Mouse (Mus musculus) stomach, embryonic 15.5 days (tissue): ENCODE data around the gene Slc2a13. TPM values are rescaled to one million over a fixed set of nuclear protein-coding genes. Genes with fewer than 3 reads are reported as not detected.

Experiments used
- ATAC-seq: fragments of 200-750 bp; cut with Nextera tagmentation; 2 replicates; pipeline ENCODE4 v1.8.0; 2017; ENCODE audit warnings: low read depth, moderate number of reproducible peaks, moderate TSS enrichment; ENCODE audit not compliant: insufficient read depth, low FRiP score
- H3K27ac ChIP-seq: fragments of 300-500 bp; sonication (generic); 2 replicates; pipeline ENCODE4 v1.5.1; 2015; ENCODE audit warnings: mild to moderate bottlenecking, inconsistent platforms
- H3K27me3 ChIP-seq: fragments of 300-500 bp; sonication (generic); replicated peaks from 2 replicates; pipeline ENCODE4 v1.6.1; 2015; ENCODE audit warnings: inconsistent platforms
- H3K36me3 ChIP-seq: fragments of 300-500 bp; sonication (generic); 2 replicates; pipeline ENCODE4 v1.6.1; 2015; ENCODE audit warnings: inconsistent platforms
- H3K4me1 ChIP-seq: fragments of 300-500 bp; sonication (generic); 2 replicates; pipeline ENCODE4 v1.6.1; 2015; ENCODE audit warnings: inconsistent platforms
- H3K4me2 ChIP-seq: fragments of 300-500 bp; sonication (generic); 2 replicates; pipeline ENCODE4 v1.6.1; 2015; ENCODE audit warnings: mild to moderate bottlenecking, inconsistent platforms
- H3K4me3 ChIP-seq: fragments of 300-500 bp; sonication (generic); replicated peaks from 2 replicates; pipeline ENCODE4 v1.5.1; 2015; ENCODE audit warnings: inconsistent platforms
- H3K9ac ChIP-seq: fragments of 300-500 bp; sonication (generic); 2 replicates; pipeline ENCODE4 v1.6.1; 2015; ENCODE audit warnings: inconsistent platforms
- H3K9me3 ChIP-seq: fragments of 300-500 bp; sonication (generic); 2 replicates; pipeline ENCODE4 v1.6.1; 2016; ENCODE audit warnings: inconsistent platforms
- WGBS: fragments of 180-500 bp; shearing (Covaris S2); methylation state at CpG from one replicate; pipeline ENCODE4 v1.1.7; 2015; 5-methylcytosine and 5-hydroxymethylcytosine counted together
- polyA plus RNA-seq: library from polyadenylated mRNA; unstranded; fragments of >200 nt; fragmentation: Nextera tagmentation; extraction: Ambion mirVana; gene quantifications from 2 replicates; pipeline ENCODE4 v1.2.1, GENCODE M21; 2015

Gene Slc2a13
- polyA plus RNA-seq, 1 experiment from 2014 or later: 1.3 TPM

DNA sequence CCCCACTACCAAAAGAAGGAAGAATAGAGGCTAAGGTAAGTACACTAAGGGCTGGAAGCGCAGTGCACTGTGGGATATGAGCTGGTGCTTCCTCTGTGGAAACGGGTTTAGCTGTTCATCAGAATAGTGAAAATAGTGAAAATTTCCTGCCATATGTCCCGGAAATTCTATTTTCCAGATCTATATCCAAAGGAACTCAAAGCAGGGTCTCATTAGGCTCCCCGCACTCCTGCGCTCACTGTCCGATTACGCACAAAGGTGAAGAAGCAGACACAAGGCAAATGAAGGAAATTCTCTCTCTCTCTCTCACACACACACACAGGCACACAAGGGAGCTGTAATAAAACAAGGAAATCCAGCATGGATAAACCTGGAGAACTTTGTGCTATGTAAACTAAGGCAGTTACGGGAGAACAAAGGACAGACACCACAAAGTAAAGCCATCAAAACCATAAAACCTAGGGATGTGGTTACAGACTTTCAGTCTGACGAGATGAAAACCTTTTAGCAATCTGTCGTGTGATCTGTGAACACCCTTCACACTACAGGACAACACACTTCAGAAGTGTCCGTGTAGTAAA is 7.9 kb downstream of the Slc2a13 start:
- Histone ChIP-seq H3K9ac (no peak overlapping the region), H3K27ac (no peak overlapping the region), H3K4me3 (no peak overlapping the region), H3K4me2 (no peak overlapping the region), H3K4me1 (no peaks in the 10 kb centered on the region), H3K27me3 (no peaks in the 10 kb centered on the region), H3K36me3 (no peaks in the 10 kb centered on the region), H3K9me3 (no peaks in the 10 kb centered on the region)
- ATAC-seq: no peak
- 88% methylated on average over 11 of the region's 11 CpGs for WGBS

DNA sequence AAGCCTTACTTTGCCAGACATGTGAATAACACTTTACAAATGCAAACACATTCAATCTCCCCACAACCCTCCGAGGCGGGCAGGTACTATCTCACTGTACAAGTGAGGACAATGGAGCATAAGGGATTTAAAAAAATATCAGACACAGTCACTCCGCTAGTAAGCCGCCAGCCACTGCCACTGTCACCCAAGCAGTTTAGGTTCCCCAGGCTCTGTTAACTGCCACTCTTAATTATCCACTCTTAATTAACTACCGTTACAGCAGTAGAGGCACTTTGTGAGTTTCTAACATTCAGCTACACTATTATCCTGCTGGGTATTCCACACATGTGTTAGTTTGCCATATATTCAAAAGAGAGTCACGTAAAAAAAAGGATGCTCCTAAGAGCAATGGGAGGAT is 11.3 kb downstream of the Slc2a13 start:
- no peak overlapping the region for H3K4me2 ChIP-seq
- no peak for ATAC-seq
- H3K4me1 ChIP-seq: no peaks in the 10 kb centered on the region
- H3K4me3 ChIP-seq: no peak overlapping the region
- 85% methylated on average over 6 of the region's 6 CpGs for WGBS
- no peaks in the 10 kb centered on the region for H3K27me3 ChIP-seq
- H3K9me3 ChIP-seq: no peaks in the 10 kb centered on the region
- H3K9ac ChIP-seq: no peak overlapping the region
- H3K36me3 ChIP-seq: no peaks in the 10 kb centered on the region
- no peak overlapping the region for H3K27ac ChIP-seq

DNA sequence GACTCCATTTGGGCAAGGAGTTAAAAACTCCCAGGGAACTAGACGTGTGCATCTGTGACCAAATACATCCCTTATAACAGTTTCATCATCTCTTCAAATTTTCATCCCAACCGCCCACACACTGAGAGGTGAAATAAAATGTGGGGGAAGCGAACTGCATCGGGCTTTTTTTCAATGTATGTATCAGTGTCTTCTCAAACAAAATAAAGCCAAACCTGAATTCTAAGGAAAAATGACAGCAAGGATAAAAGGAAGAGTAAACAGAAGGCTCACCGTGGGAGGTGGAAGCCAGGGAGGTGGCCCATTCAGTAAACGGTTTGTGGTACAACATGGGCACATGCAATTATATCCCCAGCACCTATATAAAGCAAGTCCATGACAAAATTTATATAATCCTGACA is 17.7 kb downstream of the Slc2a13 start:
- H3K27me3 ChIP-seq: no peaks in the 10 kb centered on the region
- WGBS: 86% methylated on average over 6 of the region's 6 CpGs

DNA sequence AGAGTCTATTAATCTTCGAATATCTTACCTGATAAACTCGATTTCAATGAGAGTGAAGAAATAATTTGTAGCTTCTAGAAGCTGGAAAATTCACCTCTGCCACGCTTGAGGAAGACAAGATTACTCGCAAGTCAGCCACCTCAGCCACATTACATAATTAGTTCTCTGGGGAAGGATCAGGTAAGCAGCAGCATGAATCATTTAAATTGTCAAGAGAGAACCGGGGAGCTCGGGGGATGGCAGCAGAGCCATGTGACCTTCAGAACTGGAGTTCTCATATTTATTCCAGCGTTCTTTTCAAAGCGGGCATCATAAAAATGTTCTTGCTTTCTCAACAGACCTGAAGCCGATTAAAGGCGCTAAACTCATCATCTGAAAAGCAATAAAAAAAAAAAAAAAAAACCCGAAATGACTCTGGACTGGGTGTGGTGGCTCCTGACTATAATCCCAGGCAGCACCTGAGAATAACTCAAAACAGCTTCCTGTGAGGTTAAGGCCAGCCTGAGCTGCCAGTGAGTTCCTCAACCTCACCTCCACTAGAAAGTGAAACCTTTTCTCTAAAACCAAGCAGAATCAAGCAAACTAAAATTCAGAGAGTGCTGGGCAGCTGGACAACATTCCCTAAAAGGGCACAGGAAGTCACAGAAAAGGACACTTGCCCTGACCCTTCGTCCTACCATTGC is 24.3 kb downstream of the Slc2a13 start:
- Histone ChIP-seq H3K4me3 (no peak overlapping the region), H3K4me2 (no peak overlapping the region), H3K9me3 (no peaks in the 10 kb centered on the region), H3K9ac (no peak overlapping the region), H3K27ac (no peak overlapping the region), H3K27me3 (no peaks in the 10 kb centered on the region), H3K4me1 (no peaks in the 10 kb centered on the region), H3K36me3 (no peaks in the 10 kb centered on the region)
- no peak for ATAC-seq
- WGBS: 62% methylated on average over 12 of the region's 12 CpGs

More for the DNA sequence above, 17.7 kb downstream of the Slc2a13 start:
- Histone ChIP-seq H3K4me2 (no peak overlapping the region), H3K9ac (no peak overlapping the region), H3K9me3 (no peaks in the 10 kb centered on the region), H3K27ac (no peak overlapping the region), H3K4me3 (no peak overlapping the region), H3K4me1 (no peaks in the 10 kb centered on the region), H3K36me3 (no peaks in the 10 kb centered on the region)
- ATAC-seq: no peak

GRCm38 (mm10) chr15:91544586-91544985 is 28.5 kb downstream of the Slc2a13 start:
- Histone ChIP-seq H3K27ac (no peak overlapping the region), H3K36me3 (no peaks in the 10 kb centered on the region), H3K9ac (no peak overlapping the region), H3K4me1 (no peaks in the 10 kb centered on the region), H3K4me2 (no peak overlapping the region), H3K4me3 (no peak overlapping the region), H3K9me3 (no peaks in the 10 kb centered on the region), H3K27me3 (no peaks in the 10 kb centered on the region)
- no peak for ATAC-seq
- 72% methylated on average over 4 of the region's 4 CpGs for WGBS

DNA sequence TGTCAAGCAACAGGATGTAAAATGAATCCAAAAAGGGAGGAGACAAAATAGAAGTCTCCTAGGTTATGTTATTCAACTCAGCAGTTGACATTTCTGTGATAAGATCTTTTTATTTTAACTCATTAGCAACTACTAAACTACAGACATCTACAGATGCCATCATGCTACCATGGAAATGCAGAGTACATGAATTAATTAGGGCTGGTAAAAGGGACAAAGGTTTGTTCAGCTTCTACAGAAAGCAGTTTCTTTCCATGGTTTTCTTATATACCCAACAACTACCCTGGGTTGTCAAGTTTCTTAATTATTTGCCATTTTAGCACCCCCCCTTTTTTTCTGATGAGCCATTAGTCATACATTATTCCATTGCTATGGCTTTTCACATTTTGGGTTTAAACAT is 34.6 kb downstream of the Slc2a13 start:
- Histone ChIP-seq H3K4me3 (no peak overlapping the region), H3K4me2 (no peak overlapping the region), H3K27ac (no peak overlapping the region), H3K9me3 (no peaks in the 10 kb centered on the region), H3K4me1 (no peaks in the 10 kb centered on the region), H3K9ac (no peak overlapping the region), H3K36me3 (no peaks in the 10 kb centered on the region), H3K27me3 (no peaks in the 10 kb centered on the region)
- no peak for ATAC-seq

- Histone ChIP-seq H3K9me3 (no peaks in the 10 kb centered on the region), H3K27me3 (no peaks in the 10 kb centered on the region), H3K4me3 (no peak overlapping the region), H3K9ac (no peak overlapping the region), H3K36me3 (no peaks in the 10 kb centered on the region), H3K4me2 (no peak overlapping the region), H3K27ac (no peak overlapping the region), H3K4me1 (no peaks in the 10 kb centered on the region)
- WGBS: 79% methylated on average over 2 of the region's 2 CpGs
- ATAC-seq: no peak
These were observed 46.2 kb downstream of the Slc2a13 start for GRCm38 (mm10) chr15:91526876-91527275.

GRCm38 (mm10) chr15:91526166-91526565 is 46.9 kb downstream of the Slc2a13 start:
- 80% methylated on average over 3 of the region's 3 CpGs for WGBS
- Histone ChIP-seq H3K27ac (no peak overlapping the region), H3K9ac (no peak overlapping the region)

DNA sequence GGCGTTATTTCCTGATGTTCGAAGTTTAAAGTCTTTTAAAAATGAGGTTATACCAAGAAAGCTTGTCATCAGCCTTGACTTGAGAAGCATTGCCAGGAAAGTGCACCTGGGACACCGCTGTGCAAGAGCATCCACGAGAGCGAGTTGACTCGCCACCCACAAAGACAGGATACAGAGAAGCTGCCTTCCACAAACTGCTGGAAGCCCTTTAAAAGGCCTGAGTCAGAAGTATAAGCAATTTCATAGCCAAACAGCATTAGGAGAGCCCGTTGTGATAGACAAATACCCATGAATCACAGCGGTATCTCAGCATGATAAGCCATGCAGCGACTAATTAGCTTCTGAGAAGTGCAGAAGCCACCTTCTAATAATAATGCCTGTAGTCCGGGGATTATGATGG is 48.6 kb downstream of the Slc2a13 start:
- ATAC-seq: no peak
- no peak overlapping the region for H3K9ac ChIP-seq
- no peaks in the 10 kb centered on the region for H3K27me3 ChIP-seq
- H3K4me3 ChIP-seq: no peak overlapping the region
- H3K4me1 ChIP-seq: no peaks in the 10 kb centered on the region
- no peaks in the 10 kb centered on the region for H3K36me3 ChIP-seq
- no peak overlapping the region for H3K27ac ChIP-seq
- WGBS: 67% methylated on average over 10 of the region's 10 CpGs
- H3K4me2 ChIP-seq: no peak overlapping the region
- no peaks in the 10 kb centered on the region for H3K9me3 ChIP-seq

More at GRCm38 (mm10) chr15:91526166-91526565, 46.9 kb downstream of the Slc2a13 start:
- Histone ChIP-seq H3K4me2 (no peak overlapping the region), H3K36me3 (no peaks in the 10 kb centered on the region), H3K9me3 (no peaks in the 10 kb centered on the region), H3K27me3 (no peaks in the 10 kb centered on the region), H3K4me1 (no peaks in the 10 kb centered on the region), H3K4me3 (no peak overlapping the region)
- ATAC-seq: no peak

- Histone ChIP-seq H3K9me3 (no peaks in the 10 kb centered on the region), H3K27ac (no peak overlapping the region), H3K27me3 (no peaks in the 10 kb centered on the region), H3K4me1 (no peaks in the 10 kb centered on the region), H3K4me3 (no peak overlapping the region), H3K36me3 (no peaks in the 10 kb centered on the region), H3K4me2 (no peak overlapping the region), H3K9ac (no peak overlapping the region)
- no peak for ATAC-seq
- WGBS: 70% methylated on average over 6 of the region's 6 CpGs
These were observed 69.8 kb downstream of the Slc2a13 start for GRCm38 (mm10) chr15:91503291-91503690.

GRCm38 (mm10) chr15:91502661-91503060 is 70.4 kb downstream of the Slc2a13 start:
- no peaks in the 10 kb centered on the region for H3K27me3 ChIP-seq
- no peak overlapping the region for H3K9ac ChIP-seq
- H3K27ac ChIP-seq: no peak overlapping the region
- no peaks in the 10 kb centered on the region for H3K36me3 ChIP-seq
- no peak overlapping the region for H3K4me3 ChIP-seq
- WGBS: 50% methylated on average over 1 of the region's 1 CpGs
- peak; percentile 47; the same call in 1 of the 2 replicates for ATAC-seq
- H3K4me1 ChIP-seq: no peaks in the 10 kb centered on the region
- H3K4me2 ChIP-seq: no peak overlapping the region
- no peaks in the 10 kb centered on the region for H3K9me3 ChIP-seq

DNA sequence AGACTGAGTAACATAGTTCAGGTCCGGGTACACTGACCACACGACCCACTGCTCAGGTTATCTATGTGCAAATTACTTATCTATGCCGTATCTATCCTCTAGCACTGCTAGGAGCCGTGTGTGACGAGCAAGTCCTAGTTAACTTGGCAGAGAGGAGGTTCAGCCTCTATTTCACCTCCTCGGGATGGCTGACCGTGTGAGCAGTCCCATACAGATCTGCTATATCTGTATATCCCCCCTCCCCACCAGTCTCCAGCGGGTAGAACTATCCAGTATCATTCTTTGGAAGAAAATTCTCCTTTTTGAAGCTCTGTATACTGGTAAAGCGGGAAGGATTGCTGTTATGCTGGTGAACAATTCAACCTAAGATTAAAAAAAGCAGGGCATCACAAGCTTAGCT is 70.8 kb downstream of the Slc2a13 start:
- Histone ChIP-seq H3K4me1 (no peaks in the 10 kb centered on the region), H3K27me3 (no peaks in the 10 kb centered on the region), H3K27ac (no peak overlapping the region), H3K4me2 (no peak overlapping the region), H3K4me3 (no peak overlapping the region), H3K36me3 (no peaks in the 10 kb centered on the region), H3K9ac (no peak overlapping the region), H3K9me3 (no peaks in the 10 kb centered on the region)
- ATAC-seq: no peak
- 71% methylated on average over 9 of the region's 9 CpGs for WGBS

DNA sequence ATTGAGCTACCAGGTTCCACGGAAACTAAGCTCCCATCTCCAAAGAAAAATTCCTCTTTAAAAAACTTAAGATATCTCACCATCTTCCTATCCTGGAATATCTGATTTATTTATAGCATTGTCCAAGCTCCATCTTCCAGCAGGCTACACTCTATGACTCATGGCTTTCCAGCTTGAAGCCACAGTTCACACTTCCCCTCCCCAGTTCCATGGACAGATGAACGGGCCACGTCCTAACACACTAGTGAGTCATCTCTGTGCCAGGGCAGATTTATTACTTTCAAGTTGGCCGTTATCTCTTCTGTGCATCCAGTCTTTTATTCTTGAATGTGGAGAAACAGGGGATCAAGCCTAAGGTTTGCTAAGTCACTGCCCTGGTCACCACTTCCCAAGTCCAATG is 78.0 kb downstream of the Slc2a13 start:
- Histone ChIP-seq H3K4me2 (no peak overlapping the region), H3K4me1 (no peaks in the 10 kb centered on the region), H3K9me3 (no peaks in the 10 kb centered on the region), H3K36me3 (no peaks in the 10 kb centered on the region), H3K27me3 (no peaks in the 10 kb centered on the region), H3K4me3 (no peak overlapping the region), H3K9ac (no peak overlapping the region), H3K27ac (no peak overlapping the region)
- no peak for ATAC-seq
- WGBS: 75% methylated on average over 4 of the region's 4 CpGs
